Mouse (Mus musculus) left cerebral cortex, postnatal 36 days (tissue): Measurements from ENCODE around the gene Sh2d5. TPM values are rescaled to one million over a fixed set of nuclear protein-coding genes. Genes with fewer than 3 reads are reported as not detected.

Experiments used
- DNase-seq, 2 experiments: peaks; one replicate each; pipeline ENCODE4 v3.0.0; 2021 to 2022; ENCODE audit warnings: low spot score in 2 of 2, mixed read lengths in 1 of 2
- intact Hi-C: fragments of 180-260 bp; cut with DNase I; formaldehyde crosslinking; loops from one replicate; pipeline ENCODE4 v1.15.1; 2025
- total RNA-seq, 2 experiments: library from RNA; stranded (reverse); gene quantifications; 2 replicates each; pipeline ENCODE4 v1.2.3; 2021

Gene Sh2d5
- total RNA-seq, 2 experiments from 2014 or later, result 66.7 to 74.0 TPM

- DNase-seq, result no peak
- intact Hi-C loops, result no loop called here
Measured at GRCm38 (mm10) chr4:138307739-138308138, 57.5 kb downstream of the Sh2d5 start.

DNA sequence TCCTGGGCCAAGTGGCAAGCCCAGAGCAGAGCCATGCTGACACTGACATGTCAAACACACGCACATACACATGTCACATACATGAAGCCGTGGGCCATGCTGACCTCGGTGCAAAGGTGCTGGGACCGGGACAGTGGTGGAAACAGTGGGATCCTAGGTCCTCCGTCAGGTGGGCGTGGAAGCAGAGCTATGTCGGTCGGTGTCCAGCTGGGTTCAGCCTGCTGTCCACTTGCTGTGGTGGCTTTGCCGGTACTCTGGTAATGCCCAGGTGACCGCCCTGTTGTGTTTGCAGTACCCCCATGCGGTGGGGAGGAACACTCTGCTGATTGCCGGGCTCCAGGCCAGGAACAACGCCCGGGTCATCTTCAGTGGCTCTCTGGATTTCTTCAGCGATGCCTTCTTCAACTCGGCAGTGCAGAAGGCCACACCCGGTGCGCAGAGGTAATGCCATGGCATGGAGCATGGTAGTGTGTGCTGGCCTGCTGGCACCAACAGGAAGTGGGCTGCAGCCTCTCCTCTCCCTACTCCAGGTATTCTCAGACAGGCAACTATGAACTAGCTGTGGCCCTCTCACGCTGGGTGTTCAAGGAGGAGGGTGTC, 60.2 kb downstream of the Sh2d5 start:
- no peak for DNase-seq
- intact Hi-C loops, result no loop called here

Other genes with a start within 250 kb of the Sh2d5 start
- 100 to 1,000 TPM; 178 to 184 TPM for gene Hp1bp3, start 34.1 kb upstream of the Sh2d5 start, total RNA-seq
- 10 to 100 TPM; 24.5 to 29.4 TPM for gene Kif17, start within 50 bp of the Sh2d5 start, total RNA-seq
- 10 to 100 TPM; 84.1 to 91.4 TPM for gene Ddost, start 54.3 kb downstream of the Sh2d5 start, total RNA-seq
- 100 to 1,000 TPM; 270 to 338 TPM for gene Pink1, start 75.9 kb downstream of the Sh2d5 start, total RNA-seq
- gene Cda, start 117.6 kb downstream of the Sh2d5 start, total RNA-seq, result 1 to 10 TPM; 3.5 to 3.7 TPM
- 10 to 100 TPM; 27.0 to 35.4 TPM for gene Fam43b, start 146.1 kb downstream of the Sh2d5 start, total RNA-seq
- gene Mul1, start 184.3 kb downstream of the Sh2d5 start, total RNA-seq, result 10 to 100 TPM; 56.4 to 58.5 TPM
- gene Camk2n1, start 203.9 kb downstream of the Sh2d5 start, total RNA-seq, result 1,000 to 10,000 TPM; 1,236 to 1,427 TPM